Mouse (Mus musculus) hindbrain, embryonic 10.5 days (tissue): ENCODE data around the gene Rac2. TPM values are rescaled to one million over a fixed set of nuclear protein-coding genes. Genes with fewer than 3 reads are reported as not detected.

Experiments used
- DNase-seq: peaks from one replicate; pipeline ENCODE4 v3.0.0-alpha.2; 2017; ENCODE audit warnings: low spot score
- H3K27ac ChIP-seq: fragments of 300-500 bp; sonication (generic); 2 replicates; pipeline ENCODE4 v1.5.1; 2016; ENCODE audit warnings: mild to moderate bottlenecking, moderate library complexity
- H3K27me3 ChIP-seq: fragments of 300-500 bp; sonication (generic); 2 replicates; pipeline ENCODE4 v1.6.1; 2016; ENCODE audit warnings: mild to moderate bottlenecking; ENCODE audit not compliant: poor library complexity, insufficient read depth, severe bottlenecking
- H3K36me3 ChIP-seq: fragments of 300-500 bp; sonication (generic); 2 replicates; pipeline ENCODE4 v1.6.1; 2016; ENCODE audit warnings: mild to moderate bottlenecking, moderate library complexity
- H3K4me1 ChIP-seq: fragments of 300-500 bp; sonication (generic); replicated peaks from 2 replicates; pipeline ENCODE4 v1.6.1; 2016; ENCODE audit warnings: mild to moderate bottlenecking
- H3K4me3 ChIP-seq: fragments of 300-500 bp; sonication (generic); 2 replicates; pipeline ENCODE4 v1.5.1; 2016; ENCODE audit warnings: mild to moderate bottlenecking, moderate library complexity
- H3K9me3 ChIP-seq: fragments of 300-500 bp; sonication (generic); 2 replicates; pipeline ENCODE4 v1.6.1; 2016; ENCODE audit warnings: mild to moderate bottlenecking, moderate library complexity
- WGBS: fragments of 180-500 bp; shearing (Covaris S2); methylation state at CpG from one replicate; pipeline ENCODE4 v1.1.7; 2016; 5-methylcytosine and 5-hydroxymethylcytosine counted together
- polyA plus RNA-seq: library from polyadenylated mRNA; unstranded; fragments of >200 nt; fragmentation: Nextera tagmentation; extraction: Ambion mirVana; gene quantifications from 2 replicates; pipeline ENCODE4 v1.2.1, GENCODE M21; 2016

The Rac2 gene
- polyA plus RNA-seq, 1 experiment from 2014 or later = 8.1 TPM

DNA sequence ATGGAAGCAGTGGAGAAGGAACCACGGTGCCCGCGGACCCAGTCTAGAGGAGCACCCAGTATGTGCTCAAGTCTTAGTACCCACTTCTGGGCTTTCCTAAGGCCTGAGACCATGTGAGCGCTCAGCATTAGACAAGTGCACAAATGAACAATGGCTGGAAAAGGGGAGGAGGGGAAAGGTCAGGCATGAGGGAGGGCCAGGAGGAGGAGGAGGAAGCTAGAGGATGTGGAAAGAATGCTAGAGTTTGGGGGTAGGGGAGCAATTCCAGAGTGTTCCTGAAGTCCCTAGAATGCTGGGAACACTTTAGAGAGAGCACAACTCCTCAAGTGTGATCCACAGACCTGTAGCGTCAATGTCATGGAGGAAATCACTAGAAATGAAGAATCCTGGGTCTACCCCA, 48.4 kb downstream of the Rac2 start:
- Histone ChIP-seq H3K27me3 (no peaks in the 10 kb centered on the region), H3K4me3 (no peak overlapping the region), H3K9me3 (no peaks in the 10 kb centered on the region), H3K36me3 (no peaks in the 10 kb centered on the region), H3K4me1 (peaks cover 50% of the 10 kb centered on the region), H3K27ac (peak overlapping the region; percentile 41)
- no peak for DNase-seq
- WGBS = 85% methylated on average over 5 of the region's 5 CpGs

DNA sequence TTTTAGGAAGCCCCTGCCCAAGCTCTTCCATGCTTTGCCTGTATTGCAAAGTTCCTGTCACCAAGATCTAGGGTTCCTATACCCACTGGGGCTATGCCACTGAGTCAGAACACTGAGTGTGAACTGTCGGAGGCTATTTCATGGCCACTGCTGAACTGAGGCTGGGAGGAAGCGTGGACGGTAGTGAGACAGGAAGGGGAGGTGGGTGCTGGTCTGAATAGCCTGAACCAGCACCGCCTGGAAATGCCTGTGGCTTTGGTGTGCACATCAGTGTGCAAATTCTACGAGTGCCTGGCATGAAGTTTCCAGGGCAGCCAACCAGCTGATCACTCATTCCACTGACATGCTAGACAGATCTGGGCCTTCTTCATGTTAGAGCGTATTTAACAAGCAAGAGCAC, 50.7 kb downstream of the Rac2 start:
- Histone ChIP-seq H3K27me3 (no peaks in the 10 kb centered on the region), H3K4me3 (no peak overlapping the region), H3K36me3 (no peaks in the 10 kb centered on the region), H3K9me3 (no peaks in the 10 kb centered on the region), H3K4me1 (peaks cover 44% of the 10 kb centered on the region), H3K27ac (0 out of 2 replicates have a peak overlapping the region, but pooled peaks have one; percentile 29)
- DNase-seq = no peak
- 84% methylated on average over 6 of the region's 6 CpGs for WGBS

- Histone ChIP-seq H3K27ac (0 out of 2 replicates have a peak overlapping the region, but pooled peaks have one; percentile 40), H3K36me3 (no peaks in the 10 kb centered on the region), H3K4me3 (no peak overlapping the region), H3K4me1 (peaks cover 45% of the 10 kb centered on the region), H3K9me3 (no peaks in the 10 kb centered on the region), H3K27me3 (no peaks in the 10 kb centered on the region)
- no peak for DNase-seq
- 67% methylated on average over 8 of the region's 8 CpGs for WGBS
Observed at GRCm38 (mm10) chr15:78521331-78521730, 51.3 kb downstream of the Rac2 start.

DNA sequence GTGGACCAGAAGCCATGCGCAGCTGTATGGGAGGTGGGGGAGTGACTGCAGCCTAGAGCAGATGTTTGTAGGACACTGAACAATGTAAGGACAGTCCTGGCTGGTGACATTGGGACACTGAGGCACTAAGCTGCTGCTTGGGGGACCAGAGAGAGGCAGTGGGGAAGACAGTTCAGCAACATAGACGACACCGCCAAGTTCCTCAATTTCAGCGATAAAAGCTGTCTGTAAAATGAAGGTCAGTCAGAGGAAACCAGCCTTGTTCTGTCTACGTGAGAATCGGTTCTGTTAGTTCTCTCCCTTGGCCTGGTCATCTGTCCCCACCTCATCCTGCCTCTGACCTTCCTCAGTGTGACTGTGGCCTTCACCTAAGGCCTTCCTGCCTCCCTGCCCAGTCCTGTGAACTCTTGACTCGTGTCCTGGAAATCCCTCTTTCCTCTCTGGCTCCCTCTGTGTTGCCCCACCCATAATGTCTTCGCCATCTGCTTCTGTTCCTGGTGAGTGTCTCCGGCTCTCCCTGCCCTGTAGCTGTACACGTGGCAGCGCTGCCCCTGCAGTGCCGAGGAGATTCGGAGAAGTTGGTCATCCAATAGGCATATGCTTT, 52.4 kb downstream of the Rac2 start:
- Histone ChIP-seq H3K27me3 (no peaks in the 10 kb centered on the region), H3K36me3 (no peaks in the 10 kb centered on the region), H3K9me3 (no peaks in the 10 kb centered on the region), H3K4me1 (peaks cover 55% of the 10 kb centered on the region), H3K27ac (0 out of 2 replicates have a peak overlapping the region, but pooled peaks have one; percentile 23), H3K4me3 (no peak overlapping the region)
- DNase-seq = no peak
- 76% methylated on average over 13 of the region's 13 CpGs for WGBS

DNA sequence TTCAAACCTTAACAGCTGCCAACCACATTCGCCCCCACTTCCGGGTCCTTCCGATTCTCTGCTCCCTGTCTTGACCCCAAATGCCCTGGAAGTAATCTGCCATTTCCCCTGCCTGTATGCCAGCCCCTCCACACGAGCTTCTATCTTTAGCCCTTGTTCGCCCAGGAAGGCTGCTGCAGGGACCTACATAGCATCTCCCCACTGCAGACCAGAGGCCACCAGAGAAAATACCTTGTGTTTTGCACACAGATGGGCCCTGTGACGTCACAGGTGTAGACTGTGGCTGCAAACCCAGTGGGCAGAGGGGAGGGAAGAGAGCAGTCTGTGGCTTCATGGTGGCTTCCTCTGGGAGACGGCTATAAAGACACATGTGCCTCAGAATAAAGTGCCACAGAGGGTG, 54.4 kb downstream of the Rac2 start:
- DNase-seq = no peak
- H3K4me1 ChIP-seq = peaks cover 47% of the 10 kb centered on the region
- H3K9me3 ChIP-seq = no peaks in the 10 kb centered on the region
- H3K36me3 ChIP-seq = no peaks in the 10 kb centered on the region
- 67% methylated on average over 7 of the region's 7 CpGs for WGBS
- no peak overlapping the region for H3K4me3 ChIP-seq
- no peak overlapping the region for H3K27ac ChIP-seq
- H3K27me3 ChIP-seq = no peaks in the 10 kb centered on the region

GRCm38 (mm10) chr15:78515759-78516158, 56.8 kb downstream of the Rac2 start:
- 0 out of 2 replicates have a peak overlapping the region, but pooled peaks have one; percentile 8 for H3K27ac ChIP-seq
- peaks cover 37% of the 10 kb centered on the region for H3K4me1 ChIP-seq
- WGBS = 88% methylated on average over 6 of the region's 6 CpGs
- no peak overlapping the region for H3K4me3 ChIP-seq
- H3K27me3 ChIP-seq = no peaks in the 10 kb centered on the region
- DNase-seq = no peak
- no peaks in the 10 kb centered on the region for H3K36me3 ChIP-seq
- H3K9me3 ChIP-seq = no peaks in the 10 kb centered on the region

DNA sequence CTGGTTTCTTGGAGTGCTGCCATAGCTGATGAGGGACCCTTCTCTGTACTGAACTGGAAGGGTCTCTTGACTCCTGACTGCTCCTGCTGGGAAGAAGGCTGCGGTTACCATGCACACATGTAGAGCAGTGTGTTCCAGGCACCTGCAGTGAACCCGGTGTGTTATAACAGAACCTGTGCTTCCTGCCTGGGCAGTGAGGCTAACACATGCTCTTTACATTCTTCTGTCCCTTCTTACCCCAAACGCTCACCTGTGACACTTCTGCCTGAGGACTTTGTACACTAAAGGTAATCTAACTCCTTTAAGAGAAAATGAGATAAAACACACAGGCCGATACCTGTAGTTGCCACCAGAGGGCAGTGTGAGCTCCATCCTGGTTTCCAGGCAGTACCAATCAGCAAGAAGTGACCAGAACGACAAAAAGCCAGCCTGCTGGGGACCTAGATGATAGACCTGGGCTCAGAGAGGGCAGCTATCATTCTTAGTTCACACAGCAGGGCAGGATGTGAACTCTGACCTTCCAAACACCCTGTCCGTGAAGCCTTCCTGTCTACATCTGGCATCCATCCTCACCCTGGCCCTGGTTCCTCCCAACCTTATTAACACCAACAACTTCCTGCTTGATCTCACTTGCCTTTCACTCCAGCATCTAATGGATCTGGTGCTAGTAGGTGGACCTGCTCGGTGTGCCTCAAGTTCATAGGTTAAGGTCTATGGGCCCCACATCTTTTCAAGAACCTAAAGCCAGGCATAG, 58.0 kb downstream of the Rac2 start:
- peak; percentile 79 for DNase-seq
- peak overlapping the region; percentile 60 for H3K27ac ChIP-seq
- H3K4me1 ChIP-seq = peaks cover 38% of the 10 kb centered on the region
- no peaks in the 10 kb centered on the region for H3K27me3 ChIP-seq
- no peaks in the 10 kb centered on the region for H3K9me3 ChIP-seq
- H3K36me3 ChIP-seq = no peaks in the 10 kb centered on the region
- H3K4me3 ChIP-seq = no peak overlapping the region
- 32% methylated on average over 7 of the region's 7 CpGs for WGBS

DNA sequence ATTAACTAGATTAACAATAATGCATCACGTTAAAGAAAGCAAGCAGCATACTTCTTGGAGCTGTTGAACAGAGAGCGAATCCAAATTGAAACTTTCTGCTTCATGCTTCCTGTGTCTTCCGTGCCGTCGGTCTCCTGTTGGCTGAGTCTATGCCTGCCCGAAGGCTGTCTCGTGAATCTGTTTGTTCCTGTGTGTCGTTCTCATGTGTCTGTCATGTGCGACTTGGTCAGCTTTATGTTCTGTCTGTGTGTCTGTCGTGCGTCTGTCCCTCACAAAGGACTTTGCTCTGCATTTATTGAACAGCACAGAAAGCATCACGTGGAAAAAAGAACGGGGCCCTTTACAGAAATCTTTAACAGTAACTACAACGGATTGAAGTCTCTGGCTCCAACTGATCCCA, 59.6 kb downstream of the Rac2 start:
- 90% methylated on average over 14 of the region's 14 CpGs for WGBS

DNA sequence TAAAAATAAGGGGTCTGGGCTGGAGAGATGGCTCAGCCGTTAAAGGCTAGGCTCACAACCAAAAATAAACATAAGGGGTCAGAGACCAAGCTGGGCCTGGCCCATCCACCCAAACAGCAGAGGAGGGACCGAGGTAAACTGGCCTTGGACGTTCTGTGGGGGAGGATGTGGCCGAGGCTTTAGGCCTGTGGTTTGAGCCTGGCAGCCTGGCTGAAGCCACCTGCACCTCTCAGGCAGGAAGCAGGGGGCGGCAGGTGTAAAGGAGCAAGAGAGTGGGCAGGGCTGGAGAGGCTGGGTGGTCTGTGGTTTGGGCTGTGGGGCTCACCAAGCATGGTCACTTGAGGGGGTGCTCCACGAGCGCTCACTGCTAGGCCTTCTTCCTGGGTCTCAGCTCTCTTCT, 60.6 kb downstream of the Rac2 start:
- WGBS = 79% methylated on average over 7 of the region's 7 CpGs
- peaks cover 36% of the 10 kb centered on the region for H3K4me1 ChIP-seq
- no peaks in the 10 kb centered on the region for H3K9me3 ChIP-seq
- H3K4me3 ChIP-seq = no peak overlapping the region
- H3K27ac ChIP-seq = peak overlapping the region; percentile 50; the same call in 1 of the 2 replicates
- H3K36me3 ChIP-seq = no peaks in the 10 kb centered on the region
- DNase-seq = no peak
- no peaks in the 10 kb centered on the region for H3K27me3 ChIP-seq

More for the DNA sequence above, 59.6 kb downstream of the Rac2 start:
- Histone ChIP-seq H3K27me3 (no peaks in the 10 kb centered on the region), H3K4me3 (no peak overlapping the region), H3K9me3 (no peaks in the 10 kb centered on the region), H3K27ac (no peak overlapping the region), H3K36me3 (no peaks in the 10 kb centered on the region), H3K4me1 (peaks cover 36% of the 10 kb centered on the region)
- no peak for DNase-seq

DNA sequence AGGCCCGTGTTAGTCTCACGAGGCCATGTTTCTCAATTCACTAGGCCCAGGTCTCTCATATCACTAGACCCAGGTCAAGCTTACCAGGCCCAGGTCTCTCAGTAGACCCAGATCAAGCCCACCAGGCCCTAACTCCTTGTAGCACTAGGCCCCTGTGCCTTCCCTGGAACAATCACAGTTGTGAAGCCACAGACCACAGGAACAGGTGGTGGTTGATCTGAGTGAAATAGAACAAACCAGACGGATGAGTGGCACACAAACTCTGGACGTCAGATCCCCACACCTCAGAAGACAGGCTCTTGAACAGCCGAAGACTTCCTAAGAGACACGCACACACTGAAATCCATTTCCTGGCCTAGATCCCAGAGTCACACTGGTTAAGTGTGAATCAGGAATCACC, 61.8 kb downstream of the Rac2 start:
- Histone ChIP-seq H3K9me3 (no peaks in the 10 kb centered on the region), H3K27ac (peak overlapping the region; percentile 81), H3K4me1 (peaks cover 29% of the 10 kb centered on the region), H3K4me3 (no peak overlapping the region), H3K36me3 (no peaks in the 10 kb centered on the region), H3K27me3 (no peaks in the 10 kb centered on the region)
- 88% methylated on average over 6 of the region's 6 CpGs for WGBS
- DNase-seq = no peak

DNA sequence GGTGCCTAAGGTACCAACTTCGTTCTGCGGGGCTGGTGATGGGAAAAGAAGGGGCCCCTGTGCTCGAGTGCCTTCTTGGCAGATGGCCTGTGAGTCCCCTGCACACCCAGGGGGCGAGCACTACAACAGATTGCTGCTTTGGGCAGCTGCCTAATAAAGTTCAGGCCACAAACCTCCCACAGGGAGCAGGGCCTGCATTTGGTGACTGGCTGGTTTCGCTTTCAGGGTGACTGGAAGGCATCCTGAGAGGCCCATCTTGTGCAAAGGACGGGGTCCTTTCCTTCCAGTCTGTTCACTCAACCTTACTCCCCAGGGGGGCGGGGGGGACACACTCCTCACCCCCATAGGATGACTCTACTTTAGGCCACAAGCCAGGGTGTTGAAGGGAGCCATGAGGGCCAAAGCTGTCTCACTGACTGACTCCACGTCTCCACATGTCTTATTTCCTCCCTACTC, 62.4 kb downstream of the Rac2 start:
- H3K36me3 ChIP-seq = no peaks in the 10 kb centered on the region
- peaks cover 24% of the 10 kb centered on the region for H3K4me1 ChIP-seq
- DNase-seq = no peak
- no peaks in the 10 kb centered on the region for H3K9me3 ChIP-seq
- WGBS = 63% methylated on average over 8 of the region's 8 CpGs
- H3K4me3 ChIP-seq = 0 out of 2 replicates have a peak overlapping the region, but pooled peaks have one; percentile 10
- H3K27ac ChIP-seq = peak overlapping the region; percentile 81
- no peaks in the 10 kb centered on the region for H3K27me3 ChIP-seq

GRCm38 (mm10) chr15:78509297-78509899, 63.2 kb downstream of the Rac2 start:
- WGBS = 47% methylated on average over 12 of the region's 12 CpGs
- Histone ChIP-seq H3K9me3 (peaks cover 7% of the 10 kb centered on the region; the same call in 1 of the 2 replicates), H3K36me3 (no peaks in the 10 kb centered on the region), H3K27me3 (no peaks in the 10 kb centered on the region), H3K4me3 (0 out of 2 replicates have a peak overlapping the region, but pooled peaks have one; percentile 10), H3K4me1 (peaks cover 16% of the 10 kb centered on the region), H3K27ac (peak overlapping the region; percentile 81)
- DNase-seq = peak; percentile 62
